Mouse (Mus musculus): ENCODE measurements around the gene Scube1.

DNA sequence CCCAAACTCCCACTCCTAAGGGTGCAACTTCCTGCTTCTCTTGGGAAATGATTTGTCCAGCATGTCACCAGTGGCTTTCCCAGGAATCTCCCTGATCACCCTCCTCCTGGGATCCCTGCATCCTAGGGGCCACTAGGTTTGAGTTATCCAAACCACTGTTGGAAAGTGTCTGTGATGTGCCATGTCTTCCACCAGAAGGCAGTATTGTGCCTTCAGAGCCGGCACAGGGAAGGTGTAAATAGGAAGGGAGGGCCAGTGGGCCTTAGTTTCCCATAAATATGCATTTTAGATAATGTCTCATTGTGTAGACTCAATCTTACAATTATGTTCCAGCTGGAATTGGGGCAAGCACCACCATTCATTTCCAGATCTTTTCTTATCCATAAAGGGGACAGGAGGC is 90.7 kb downstream of the Scube1 start:
- peak; percentile 73 for TF ChIP-seq CTCF (IDR thresholded peaks at IDR 0.05)
- no peak for TF ChIP-seq POLR2A (IDR thresholded peaks at IDR 0.05; ENCODE audit: insufficient read depth, low read depth, low read length)
